Mouse (Mus musculus) heart, embryonic 10.5 days (tissue): Measurements from ENCODE around the gene Dync1h1. TPM values are rescaled to one million over a fixed set of nuclear protein-coding genes. Genes with fewer than 3 reads are reported as not detected.

Experiments used
- DNase-seq: peaks from one replicate; pipeline ENCODE4 v3.0.0-alpha.2; 2017; ENCODE audit warnings: low spot score
- H3K27ac ChIP-seq: fragments of 300-500 bp; sonication (generic); 2 replicates; pipeline ENCODE4 v1.5.1; 2016; ENCODE audit warnings: mild to moderate bottlenecking
- H3K27me3 ChIP-seq: fragments of 300-500 bp; sonication (generic); 2 replicates; pipeline ENCODE4 v1.6.1; 2016; ENCODE audit warnings: mild to moderate bottlenecking; ENCODE audit not compliant: poor library complexity, insufficient read depth, severe bottlenecking
- H3K36me3 ChIP-seq: fragments of 300-500 bp; sonication (generic); 2 replicates; pipeline ENCODE4 v1.6.1; 2016; ENCODE audit warnings: mild to moderate bottlenecking, moderate library complexity
- H3K4me1 ChIP-seq: fragments of 300-500 bp; sonication (generic); 2 replicates; pipeline ENCODE4 v1.6.1; 2016; ENCODE audit warnings: mild to moderate bottlenecking
- H3K4me3 ChIP-seq: fragments of 300-500 bp; sonication (generic); 2 replicates; pipeline ENCODE4 v1.5.1; 2016; ENCODE audit warnings: mild to moderate bottlenecking, moderate library complexity
- H3K9me3 ChIP-seq: fragments of 300-500 bp; sonication (generic); 2 replicates; pipeline ENCODE4 v1.6.1; 2016; ENCODE audit warnings: mild to moderate bottlenecking, moderate library complexity
- WGBS: fragments of 180-500 bp; shearing (Covaris S2); methylation state at CpG from one replicate; pipeline ENCODE4 v1.1.7; 2016; 5-methylcytosine and 5-hydroxymethylcytosine counted together
- polyA plus RNA-seq: library from polyadenylated mRNA; unstranded; fragments of >200 nt; fragmentation: Nextera tagmentation; extraction: Ambion mirVana; gene quantifications from 2 replicates; pipeline ENCODE4 v1.2.1, GENCODE M21; 2016

Gene Dync1h1
- polyA plus RNA-seq, 1 experiment from 2014 or later: 51.6 TPM

- no peaks in the 10 kb centered on the region for H3K27me3 ChIP-seq
- H3K36me3 ChIP-seq: peaks cover 66% of the 10 kb centered on the region
- H3K4me1 ChIP-seq: no peaks in the 10 kb centered on the region
- no peaks in the 10 kb centered on the region for H3K9me3 ChIP-seq
- no peak for DNase-seq
- no peak overlapping the region for H3K27ac ChIP-seq
- WGBS: 77% methylated on average over 4 of the region's 4 CpGs
- H3K4me3 ChIP-seq: no peak overlapping the region
These were observed 25.3 kb upstream of the Dync1h1 start for GRCm38 (mm10) chr12:110575926-110576325.

DNA sequence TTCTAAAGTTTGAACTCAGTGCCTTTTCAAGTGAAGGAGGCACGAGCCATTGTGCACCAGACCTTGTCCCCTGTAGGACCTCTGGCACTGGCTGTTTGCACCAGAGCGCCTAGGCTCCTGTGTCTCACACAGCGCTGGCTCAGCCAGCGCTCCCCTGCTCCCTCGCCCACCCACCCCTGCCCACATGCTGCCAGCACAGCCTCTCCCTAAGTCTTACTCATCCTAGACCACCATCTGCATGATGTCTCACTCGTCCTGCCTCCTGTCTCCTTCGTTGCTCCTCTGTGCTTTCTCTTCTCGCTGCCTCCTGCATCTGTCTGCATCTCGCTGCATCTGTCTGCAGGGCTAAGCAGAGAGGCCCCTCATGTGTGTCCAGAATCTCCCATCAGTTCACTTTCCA lies 22.9 kb upstream of the Dync1h1 start:
- 85% methylated on average over 9 of the region's 9 CpGs for WGBS
- H3K36me3 ChIP-seq: peaks cover 56% of the 10 kb centered on the region

GRCm38 (mm10) chr12:110588622-110589021 lies 12.6 kb upstream of the Dync1h1 start:
- Histone ChIP-seq H3K27me3 (no peaks in the 10 kb centered on the region), H3K9me3 (no peaks in the 10 kb centered on the region), H3K4me3 (no peak overlapping the region), H3K4me1 (peaks cover 17% of the 10 kb centered on the region), H3K36me3 (0 out of 2 replicates have a peak, but pooled peaks cover 2% of the 10 kb centered on the region), H3K27ac (no peak overlapping the region)
- WGBS: 73% methylated on average over 6 of the region's 6 CpGs
- no peak for DNase-seq

More for the DNA sequence above, 22.9 kb upstream of the Dync1h1 start:
- DNase-seq: no peak
- Histone ChIP-seq H3K27me3 (no peaks in the 10 kb centered on the region), H3K4me1 (no peaks in the 10 kb centered on the region), H3K4me3 (no peak overlapping the region), H3K27ac (no peak overlapping the region), H3K9me3 (no peaks in the 10 kb centered on the region)

DNA sequence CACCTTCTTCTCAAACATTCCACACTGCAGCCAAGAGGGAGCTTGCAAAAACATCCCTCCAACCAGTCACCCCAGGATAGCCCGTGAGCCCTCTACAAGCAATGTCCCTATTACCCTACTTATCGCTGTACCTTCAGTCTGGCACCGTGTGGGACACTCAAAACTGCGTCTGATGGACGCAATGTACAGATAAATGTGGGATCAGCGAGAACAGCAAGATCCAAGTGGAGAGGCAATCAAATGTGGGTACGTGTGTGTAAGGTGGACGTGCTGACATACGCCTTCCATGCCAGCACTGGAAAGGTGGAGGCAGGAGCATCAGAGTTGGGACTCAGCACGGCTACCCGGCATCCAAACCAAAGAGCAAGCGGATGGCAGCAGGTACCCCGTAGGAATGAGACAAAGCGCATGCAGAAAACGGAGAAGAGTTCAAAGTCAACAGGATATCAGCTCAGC lies 10.4 kb upstream of the Dync1h1 start:
- WGBS: 3% methylated on average over 15 of the region's 15 CpGs
- Histone ChIP-seq H3K4me3 (peak overlapping the region; percentile 95), H3K36me3 (0 out of 2 replicates have a peak, but pooled peaks cover 2% of the 10 kb centered on the region), H3K27ac (peak overlapping the region; percentile 98), H3K4me1 (peaks cover 17% of the 10 kb centered on the region), H3K9me3 (no peaks in the 10 kb centered on the region), H3K27me3 (no peaks in the 10 kb centered on the region)
- DNase-seq: no peak

- DNase-seq: peak; percentile 99
- Histone ChIP-seq H3K36me3 (0 out of 2 replicates have a peak, but pooled peaks cover 2% of the 10 kb centered on the region), H3K27me3 (no peaks in the 10 kb centered on the region), H3K4me1 (peaks cover 17% of the 10 kb centered on the region), H3K9me3 (no peaks in the 10 kb centered on the region), H3K4me3 (peak overlapping the region; percentile 95), H3K27ac (peak overlapping the region; percentile 98)
- WGBS: under 1% methylated on average over 56 of the region's 56 CpGs
These were observed 9.9 kb upstream of the Dync1h1 start for GRCm38 (mm10) chr12:110591260-110591883.

DNA sequence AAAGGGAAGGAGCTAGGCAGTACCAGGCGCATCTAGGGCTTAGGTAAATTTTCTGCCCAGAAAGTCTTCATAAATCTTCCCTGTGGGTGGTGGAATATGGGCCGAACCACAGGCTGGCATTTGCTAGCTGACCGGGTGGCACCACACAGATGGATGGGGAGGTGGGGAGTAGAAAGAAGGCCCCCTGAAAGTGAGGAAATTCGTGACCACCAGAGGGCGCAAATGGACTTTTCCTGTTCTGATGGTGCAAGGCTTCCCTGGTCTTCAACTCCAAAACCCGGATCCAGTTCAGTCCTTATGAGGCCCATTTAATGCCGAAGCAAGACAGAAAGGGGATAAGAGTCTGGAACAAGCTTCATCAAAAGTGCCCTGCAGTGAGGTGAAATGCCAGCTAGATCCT lies 2.7 kb upstream of the Dync1h1 start:
- WGBS: 14% methylated on average over 7 of the region's 7 CpGs
- DNase-seq: peak; percentile 83
- Histone ChIP-seq H3K27ac (no peak overlapping the region), H3K4me1 (peaks cover 12% of the 10 kb centered on the region), H3K4me3 (no peak overlapping the region), H3K9me3 (no peaks in the 10 kb centered on the region), H3K36me3 (no peaks in the 10 kb centered on the region), H3K27me3 (peaks cover 19% of the 10 kb centered on the region; the same call in 1 of the 2 replicates)

GRCm38 (mm10) chr12:110599791-110600190 lies 1.5 kb upstream of the Dync1h1 start:
- WGBS: 60% methylated on average over 4 of the region's 4 CpGs
- H3K27ac ChIP-seq: no peak overlapping the region
- no peak for DNase-seq
- H3K36me3 ChIP-seq: no peaks in the 10 kb centered on the region
- peaks cover 19% of the 10 kb centered on the region for H3K4me1 ChIP-seq
- no peak overlapping the region for H3K4me3 ChIP-seq
- no peaks in the 10 kb centered on the region for H3K9me3 ChIP-seq
- H3K27me3 ChIP-seq: peaks cover 19% of the 10 kb centered on the region; the same call in 1 of the 2 replicates

DNA sequence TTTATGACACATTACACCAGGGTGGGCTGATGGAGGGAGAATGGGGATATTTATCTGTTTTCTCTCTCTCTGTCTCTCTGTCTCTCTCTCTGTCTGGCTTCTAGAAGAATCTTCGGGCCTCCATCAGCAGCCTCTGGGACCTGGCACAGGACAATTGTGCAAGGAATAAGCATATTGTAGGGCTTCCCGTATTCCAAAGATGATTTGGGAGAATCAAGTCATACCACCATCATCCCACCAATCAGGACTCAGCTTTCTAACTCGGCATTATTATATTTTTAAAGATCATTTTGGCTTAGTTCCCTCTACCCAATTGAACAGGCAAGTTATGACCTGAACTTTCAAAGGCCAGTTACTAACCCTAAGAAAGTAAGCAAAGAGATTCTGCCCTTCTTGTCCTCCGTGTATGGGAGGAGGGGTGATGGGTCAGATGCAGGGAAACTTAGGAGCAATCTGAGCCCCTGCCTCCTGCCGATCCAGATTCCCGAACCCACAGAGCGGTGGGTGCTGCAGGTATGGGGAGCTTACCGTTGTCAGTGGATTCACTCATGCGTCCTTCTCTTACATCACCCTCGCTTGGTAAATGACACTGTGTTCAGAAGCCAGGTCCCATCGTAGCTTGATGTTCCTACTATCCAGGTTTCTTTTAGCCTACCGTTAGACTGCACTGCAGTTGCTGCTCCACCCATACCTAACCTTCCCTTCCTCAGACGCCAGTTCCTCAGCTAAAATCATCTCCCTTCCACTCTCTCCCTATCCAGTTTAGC lies 844 bp upstream of the Dync1h1 start:
- Histone ChIP-seq H3K27me3 (peaks cover 19% of the 10 kb centered on the region; the same call in 1 of the 2 replicates), H3K27ac (no peak overlapping the region), H3K36me3 (0 out of 2 replicates have a peak, but pooled peaks cover under 1% of the 10 kb centered on the region), H3K4me3 (peak overlapping the region; percentile 99), H3K9me3 (no peaks in the 10 kb centered on the region), H3K4me1 (peaks cover 21% of the 10 kb centered on the region)
- no peak for DNase-seq
- WGBS: 52% methylated on average over 13 of the region's 13 CpGs

DNA sequence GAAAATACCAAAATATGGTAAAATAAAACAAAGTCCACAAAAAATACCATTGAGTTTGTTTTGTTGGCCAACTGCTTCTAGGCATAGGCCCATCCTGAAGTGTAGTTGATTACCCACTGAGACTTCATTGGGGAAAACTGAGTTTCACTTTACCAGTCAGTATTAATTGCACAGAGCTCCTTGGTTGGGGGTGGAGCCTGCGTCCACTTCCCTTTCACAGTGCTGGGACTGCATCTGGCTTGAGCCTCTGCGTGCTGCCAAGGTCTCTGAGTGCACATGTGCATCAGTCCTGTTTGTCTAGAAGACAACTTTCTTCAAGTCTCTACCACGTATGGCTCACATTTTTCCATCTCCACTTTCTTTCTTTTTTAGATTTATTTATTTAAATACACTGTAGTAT lies 4.9 kb downstream of the Dync1h1 start:
- no peaks in the 10 kb centered on the region for H3K27me3 ChIP-seq
- peaks cover 24% of the 10 kb centered on the region; the same call in 1 of the 2 replicates for H3K36me3 ChIP-seq
- H3K27ac ChIP-seq: no peak overlapping the region
- 87% methylated on average over 3 of the region's 3 CpGs for WGBS
- no peak for DNase-seq
- peaks cover 30% of the 10 kb centered on the region for H3K4me1 ChIP-seq
- no peak overlapping the region for H3K4me3 ChIP-seq
- H3K9me3 ChIP-seq: no peaks in the 10 kb centered on the region

DNA sequence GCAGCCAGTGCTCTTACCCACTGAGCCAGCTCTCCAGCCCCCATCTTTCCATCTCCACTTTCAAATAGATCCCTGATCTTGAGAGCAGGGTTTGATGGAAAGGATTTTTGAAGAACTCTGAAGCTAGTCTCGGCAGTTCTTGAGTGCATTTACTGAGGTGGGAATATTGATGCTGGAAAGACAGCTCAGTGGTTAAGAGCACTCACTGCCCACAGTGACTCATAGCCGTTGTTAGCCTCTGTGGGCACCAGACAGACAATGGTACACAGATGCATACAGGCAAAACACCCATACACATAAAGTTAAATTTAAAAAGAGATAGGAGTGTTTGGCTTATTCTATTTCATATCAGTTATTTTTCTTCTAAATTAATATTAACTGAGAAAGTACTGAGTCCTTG lies 5.4 kb downstream of the Dync1h1 start:
- Histone ChIP-seq H3K9me3 (no peaks in the 10 kb centered on the region), H3K27ac (no peak overlapping the region), H3K27me3 (no peaks in the 10 kb centered on the region), H3K4me1 (peaks cover 30% of the 10 kb centered on the region), H3K4me3 (no peak overlapping the region), H3K36me3 (peaks cover 25% of the 10 kb centered on the region)
- no peak for DNase-seq
- 87% methylated on average over 2 of the region's 2 CpGs for WGBS

GRCm38 (mm10) chr12:110608460-110609152 lies 7.4 kb downstream of the Dync1h1 start:
- Histone ChIP-seq H3K9me3 (no peaks in the 10 kb centered on the region), H3K36me3 (peaks cover 44% of the 10 kb centered on the region), H3K27me3 (no peaks in the 10 kb centered on the region), H3K4me3 (no peak overlapping the region), H3K27ac (no peak overlapping the region), H3K4me1 (peaks cover 17% of the 10 kb centered on the region)
- 69% methylated on average over 11 of the region's 11 CpGs for WGBS
- DNase-seq: peak; percentile 83

DNA sequence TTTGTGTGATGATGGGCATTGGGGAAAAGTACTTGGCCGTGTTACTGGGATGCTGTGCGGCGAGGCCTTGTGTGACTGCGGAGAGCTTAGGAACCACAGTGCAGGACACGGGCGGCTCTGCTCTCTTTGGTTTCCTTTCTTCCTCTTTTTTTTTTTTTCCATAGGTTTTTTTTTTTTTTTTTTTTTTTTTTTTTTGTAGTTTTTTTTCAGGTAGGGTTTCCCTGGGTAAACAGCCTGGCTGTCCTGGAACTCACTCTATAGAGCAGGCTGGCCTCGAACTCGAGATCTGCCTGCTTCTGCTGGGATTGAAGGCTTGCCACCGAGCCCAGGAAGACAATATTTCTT lies 7.9 kb downstream of the Dync1h1 start:
- 83% methylated on average over 9 of the region's 9 CpGs for WGBS
- no peak overlapping the region for H3K27ac ChIP-seq

GRCm38 (mm10) chr12:110610713-110611112 lies 9.5 kb downstream of the Dync1h1 start:
- Histone ChIP-seq H3K4me1 (peaks cover 9% of the 10 kb centered on the region), H3K27ac (no peak overlapping the region), H3K9me3 (no peaks in the 10 kb centered on the region), H3K36me3 (peaks cover 63% of the 10 kb centered on the region), H3K4me3 (no peak overlapping the region), H3K27me3 (no peaks in the 10 kb centered on the region)
- DNase-seq: no peak
- 90% methylated on average over 2 of the region's 2 CpGs for WGBS

More for the DNA sequence above, 7.9 kb downstream of the Dync1h1 start:
- Histone ChIP-seq H3K27me3 (no peaks in the 10 kb centered on the region), H3K4me3 (no peak overlapping the region), H3K36me3 (peaks cover 49% of the 10 kb centered on the region), H3K4me1 (peaks cover 12% of the 10 kb centered on the region), H3K9me3 (no peaks in the 10 kb centered on the region)
- DNase-seq: no peak
